Mouse (Mus musculus) embryonic fibroblast, embryonic 13.5 days (primary cell): ENCODE data around the gene B430306N03Rik. TPM values are rescaled to one million over a fixed set of nuclear protein-coding genes. Genes with fewer than 3 reads are reported as not detected.
"Not testable (repeated sequence)": the region's sequence is repeated elsewhere in the genome, so short reads cannot be mapped to it uniquely, and the experiment has no call there.

Source experiments
- H3K27ac ChIP-seq: 2 replicates; pipeline ENCODE4 v1.5.1; 2012; ENCODE audit warnings: low read length, control low read depth, inconsistent platforms; ENCODE audit not compliant: insufficient read depth
- H3K4me1 ChIP-seq: 2 replicates; pipeline ENCODE4 v1.6.1; 2011; ENCODE audit warnings: low read length; ENCODE audit not compliant: control insufficient read depth, insufficient read depth
- H3K4me3 ChIP-seq: 2 replicates; pipeline ENCODE4 v1.5.1; 2011; ENCODE audit warnings: mild to moderate bottlenecking, control low read depth, low read length; ENCODE audit not compliant: insufficient read depth
- CTCF ChIP-seq: IDR thresholded peaks from 2 replicates; pipeline ENCODE4 v1.5.1; 2011; ENCODE audit warnings: mild to moderate bottlenecking, control low read depth, low read length, moderate library complexity, borderline replicate concordance; ENCODE audit not compliant: insufficient read depth
- POLR2A ChIP-seq: IDR thresholded peaks from 2 replicates; pipeline ENCODE4 v1.6.1; 2011; ENCODE audit warnings: low read depth, mild to moderate bottlenecking, control low read depth, low read length, moderate library complexity
- polyA plus RNA-seq: library from polyadenylated mRNA; stranded (reverse); fragments of >200 nt; gene quantifications from 2 replicates; pipeline ENCODE4 v1.2.4, GENCODE M21; 2011; ENCODE audit warnings: low read depth; ENCODE audit not compliant: missing spikeins, insufficient read length

Gene B430306N03Rik
- polyA plus RNA-seq, 1 experiment = 0.19 TPM

- TF ChIP-seq POLR2A (no peak), CTCF (no peak)
- Histone ChIP-seq H3K27ac (no peak overlapping the region), H3K4me3 (no peak overlapping the region), H3K4me1 (no peaks in the 10 kb centered on the region; the same call in 1 of the 2 replicates)
These were observed 18.2 kb downstream of the B430306N03Rik start for GRCm38 (mm10) chr17:48334186-48334585.

- H3K27ac ChIP-seq = no peak overlapping the region
- H3K4me3 ChIP-seq = no peak overlapping the region
- H3K4me1 ChIP-seq = no peaks in the 10 kb centered on the region; the same call in 1 of the 2 replicates
- peak; percentile 88; the same call in 1 of the 2 replicates for TF ChIP-seq CTCF
- TF ChIP-seq POLR2A = no peak
These were observed 20.9 kb downstream of the B430306N03Rik start for GRCm38 (mm10) chr17:48336857-48337256.

- Histone ChIP-seq H3K4me1 (no peaks in the 10 kb centered on the region), H3K4me3 (no peak overlapping the region), H3K27ac (no peak overlapping the region)
- TF ChIP-seq POLR2A (no peak), CTCF (no peak)
These were observed 24.3 kb downstream of the B430306N03Rik start for GRCm38 (mm10) chr17:48340267-48340666.

GRCm38 (mm10) chr17:48341947-48342346 lies 26.0 kb downstream of the B430306N03Rik start:
- Histone ChIP-seq H3K4me3 (no peak overlapping the region), H3K27ac (no peak overlapping the region), H3K4me1 (no peaks in the 10 kb centered on the region)
- no peak for TF ChIP-seq POLR2A
- no peak for TF ChIP-seq CTCF

GRCm38 (mm10) chr17:48343065-48343464 lies 27.1 kb downstream of the B430306N03Rik start:
- H3K4me1 ChIP-seq = no peaks in the 10 kb centered on the region
- no peak overlapping the region for H3K27ac ChIP-seq
- no peak overlapping the region for H3K4me3 ChIP-seq
- TF ChIP-seq CTCF = no peak
- no peak for TF ChIP-seq POLR2A

GRCm38 (mm10) chr17:48345824-48346223 lies 29.9 kb downstream of the B430306N03Rik start:
- TF ChIP-seq CTCF (no peak), POLR2A (no peak)
- no peak overlapping the region for H3K4me3 ChIP-seq
- H3K4me1 ChIP-seq = no peaks in the 10 kb centered on the region
- no peak overlapping the region for H3K27ac ChIP-seq

GRCm38 (mm10) chr17:48346231-48346630 lies 30.3 kb downstream of the B430306N03Rik start, which contains the start of gene Trem2:
Trem2 (plus strand) TSS chr17:48346401.
- Histone ChIP-seq H3K4me3 (no peak within 1 kb of the TSS), H3K27ac (no peak within 1 kb of the TSS), H3K4me1 (no peaks in the 10 kb centered on the region)
- TF ChIP-seq POLR2A = no peak
- no peak for TF ChIP-seq CTCF

GRCm38 (mm10) chr17:48346834-48347233 lies 30.9 kb downstream of the B430306N03Rik start:
- H3K27ac ChIP-seq = no peak overlapping the region

GRCm38 (mm10) chr17:48347287-48347686 lies 31.3 kb downstream of the B430306N03Rik start:
- no peak overlapping the region for H3K27ac ChIP-seq
- H3K4me3 ChIP-seq = no peak overlapping the region
- no peaks in the 10 kb centered on the region for H3K4me1 ChIP-seq
- TF ChIP-seq POLR2A (no peak), CTCF (no peak)

More at GRCm38 (mm10) chr17:48346834-48347233, 30.9 kb downstream of the B430306N03Rik start:
- no peak for TF ChIP-seq POLR2A
- no peak for TF ChIP-seq CTCF
- H3K4me3 ChIP-seq = no peak overlapping the region
- H3K4me1 ChIP-seq = no peaks in the 10 kb centered on the region

GRCm38 (mm10) chr17:48350681-48351193 lies 34.8 kb downstream of the B430306N03Rik start:
- Histone ChIP-seq H3K4me3 (no peak overlapping the region), H3K4me1 (no peaks in the 10 kb centered on the region)
- TF ChIP-seq POLR2A (no peak), CTCF (no peak)

GRCm38 (mm10) chr17:48352976-48353375 lies 37.0 kb downstream of the B430306N03Rik start:
- H3K4me1 ChIP-seq, H3K4me3 ChIP-seq, H3K27ac ChIP-seq: not testable (repeated sequence)

More at GRCm38 (mm10) chr17:48350681-48351193, 34.8 kb downstream of the B430306N03Rik start:
- no peak overlapping the region for H3K27ac ChIP-seq
